Mouse (Mus musculus): ENCODE data around the gene Ilkap.

Gene Ilkap

GRCm38 (mm10) chr1:91364822-91365644 lies 33.6 kb downstream of the Ilkap start:
- no peak for DNase-seq (ENCODE audit: extremely low read depth, low read depth, low spot score)

GRCm38 (mm10) chr1:91362113-91362512 lies 36.5 kb downstream of the Ilkap start:
- DNase-seq (ENCODE audit: extremely low read depth, low read depth, low spot score): no peak

GRCm38 (mm10) chr1:91356105-91356504 lies 42.5 kb downstream of the Ilkap start:
- no peak for DNase-seq (ENCODE audit: extremely low read depth, low read depth, low spot score)

GRCm38 (mm10) chr1:91352277-91352676 lies 46.3 kb downstream of the Ilkap start:
- DNase-seq (ENCODE audit: extremely low read depth, low read depth, low spot score): no peak

- no peak for DNase-seq (ENCODE audit: extremely low read depth, low read depth, low spot score)
These were observed 47.4 kb downstream of the Ilkap start for GRCm38 (mm10) chr1:91351249-91351648.

- no peak for DNase-seq (ENCODE audit: extremely low read depth, low read depth, low spot score)
These were observed 47.8 kb downstream of the Ilkap start, which contains the start of gene Klhl30 for GRCm38 (mm10) chr1:91350841-91351240. TSS of gene Klhl30 (plus strand) at chr1:91351016.

GRCm38 (mm10) chr1:91346892-91347291 lies 51.7 kb downstream of the Ilkap start:
- no peak for DNase-seq (ENCODE audit: extremely low read depth, low read depth, low spot score)

GRCm38 (mm10) chr1:91344921-91345685 lies 53.5 kb downstream of the Ilkap start:
- DNase-seq (ENCODE audit: extremely low read depth, low read depth, low spot score): no peak

GRCm38 (mm10) chr1:91344001-91344400 lies 54.6 kb downstream of the Ilkap start:
- no peak for DNase-seq (ENCODE audit: extremely low read depth, low read depth, low spot score)

GRCm38 (mm10) chr1:91337355-91337754 lies 61.3 kb downstream of the Ilkap start:
- no peak for DNase-seq (ENCODE audit: extremely low read depth, low read depth, low spot score)

- DNase-seq (ENCODE audit: extremely low read depth, low read depth, low spot score): no peak
These were observed 65.0 kb downstream of the Ilkap start for GRCm38 (mm10) chr1:91333582-91333981.

- no peak for DNase-seq (ENCODE audit: extremely low read depth, low read depth, low spot score)
These were observed 66.5 kb downstream of the Ilkap start for GRCm38 (mm10) chr1:91332102-91332501.

GRCm38 (mm10) chr1:91325488-91326042 lies 73.0 kb downstream of the Ilkap start:
- no peak for DNase-seq (ENCODE audit: extremely low read depth, low read depth, low spot score)

GRCm38 (mm10) chr1:91324646-91325045 lies 74.0 kb downstream of the Ilkap start:
- no peak for DNase-seq (ENCODE audit: extremely low read depth, low read depth, low spot score)

All from fat pad, adult 2 months (tissue).